Mouse (Mus musculus) heart, embryonic 15.5 days (tissue): Measurements from ENCODE around the gene Rad54l. TPM values are rescaled to one million over a fixed set of nuclear protein-coding genes. Genes with fewer than 3 reads are reported as not detected.

Source experiments
- ATAC-seq: fragments of 200-750 bp; cut with Nextera tagmentation; replicated peaks from 2 replicates; pipeline ENCODE4 v1.8.0; 2017; ENCODE audit warnings: low read depth, moderate TSS enrichment; ENCODE audit not compliant: insufficient number of reproducible peaks, insufficient read depth, low FRiP score
- H3K27ac ChIP-seq: fragments of 300-500 bp; sonication (generic); 2 replicates; pipeline ENCODE4 v1.5.1; 2015; ENCODE audit warnings: mild to moderate bottlenecking, inconsistent platforms
- H3K27me3 ChIP-seq: fragments of 300-500 bp; sonication (generic); 2 replicates; pipeline ENCODE4 v1.6.1; 2015; ENCODE audit warnings: inconsistent platforms
- H3K36me3 ChIP-seq: fragments of 300-500 bp; sonication (generic); 2 replicates; pipeline ENCODE4 v1.6.1; 2015; ENCODE audit warnings: mild to moderate bottlenecking, inconsistent platforms
- H3K4me1 ChIP-seq: fragments of 300-500 bp; sonication (generic); replicated peaks from 2 replicates; pipeline ENCODE4 v1.6.1; 2015; ENCODE audit warnings: inconsistent platforms
- H3K4me2 ChIP-seq: fragments of 300-500 bp; sonication (generic); 2 replicates; pipeline ENCODE4 v1.6.1; 2015; ENCODE audit warnings: inconsistent platforms, mild to moderate bottlenecking, moderate library complexity
- H3K4me3 ChIP-seq: fragments of 300-500 bp; sonication (generic); 2 replicates; pipeline ENCODE4 v1.5.1; 2015; ENCODE audit warnings: mild to moderate bottlenecking, inconsistent platforms
- H3K9ac ChIP-seq: fragments of 300-500 bp; sonication (generic); 2 replicates; pipeline ENCODE4 v1.6.1; 2015; ENCODE audit warnings: mild to moderate bottlenecking, inconsistent platforms
- H3K9me3 ChIP-seq: fragments of 300-500 bp; sonication (generic); replicated peaks from 2 replicates; pipeline ENCODE4 v1.6.1; 2016; ENCODE audit warnings: inconsistent platforms
- WGBS: fragments of 180-500 bp; shearing (Covaris S2); methylation state at CpG from one replicate; pipeline ENCODE4 v1.1.7; 2015; ENCODE audit warnings: mixed read lengths; 5-methylcytosine and 5-hydroxymethylcytosine counted together
- polyA plus RNA-seq: library from polyadenylated mRNA; unstranded; fragments of >200 nt; fragmentation: Nextera tagmentation; extraction: Ambion mirVana; gene quantifications from 2 replicates; pipeline ENCODE4 v1.2.1, GENCODE M21; 2015

Rad54l gene
- polyA plus RNA-seq: 15.5 and 17.9 TPM in 2 replicates

GRCm38 (mm10) chr4:116123602-116124519 is at the start of gene Rad54l, which contains the start of gene Pomgnt1:
Gene Rad54l, minus strand, starts transcription at chr4:116123690.
Gene Pomgnt1, plus strand, starts transcription at chr4:116123840.
- ATAC-seq: peak; percentile 99

DNA sequence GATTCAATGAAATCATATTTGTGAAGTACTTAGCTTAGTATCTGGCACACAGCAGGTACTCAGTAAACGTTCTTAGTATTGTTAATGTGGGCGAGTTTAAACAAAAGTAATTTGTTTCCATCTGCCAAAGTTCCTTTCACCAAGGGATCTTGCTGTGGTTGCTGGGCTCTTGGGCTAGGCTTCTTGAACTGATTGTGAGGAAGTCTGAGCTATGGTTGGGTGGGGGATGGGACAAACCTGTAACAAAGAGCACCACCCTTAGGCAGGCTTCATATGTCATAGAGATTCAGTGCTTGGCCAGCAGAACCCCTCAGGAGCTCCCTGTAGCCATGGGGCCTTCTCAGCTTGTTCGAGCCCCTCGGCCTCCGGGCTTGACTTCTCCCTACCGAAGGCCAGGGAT is 49.6 kb upstream of the Rad54l start, which contains the start of the genes 1700042G07Rik and Gm49337:
Gene 1700042G07Rik, plus strand, starts transcription at position 301 of the 400 bp plus-strand sequence.
Gene Gm49337, plus strand, starts transcription at position 313 of the 400 bp plus-strand sequence.
- H3K4me2 ChIP-seq: no peak within 1 kb of the TSS
- no peaks in the 10 kb centered on the region for H3K27me3 ChIP-seq
- WGBS: 89% methylated on average over 6 of the region's 6 CpGs
- H3K36me3 ChIP-seq: no peaks in the 10 kb centered on the region
- H3K4me3 ChIP-seq: no peak within 1 kb of the TSS
- H3K9ac ChIP-seq: no peak within 1 kb of the TSS
- H3K9me3 ChIP-seq: no peaks in the 10 kb centered on the region
- peak within 1 kb of the TSS; percentile 86 for H3K27ac ChIP-seq
- no peak for ATAC-seq
- H3K4me1 ChIP-seq: peaks cover 37% of the 10 kb centered on the region

More at GRCm38 (mm10) chr4:116123602-116124519, at the start of gene Rad54l, which contains the start of gene Pomgnt1:
- Histone ChIP-seq H3K27ac (peak within 1 kb of the TSS; percentile 83), H3K27me3 (no peaks in the 10 kb centered on the region), H3K9ac (peak within 1 kb of the TSS; percentile 64), H3K4me3 (peak within 1 kb of the TSS; percentile 68), H3K36me3 (no peaks in the 10 kb centered on the region), H3K4me1 (peaks cover 10% of the 10 kb centered on the region), H3K9me3 (no peaks in the 10 kb centered on the region), H3K4me2 (peak within 1 kb of the TSS; percentile 77)
- WGBS: 6% methylated on average over 24 of the region's 24 CpGs

GRCm38 (mm10) chr4:116169353-116169672 is 45.8 kb upstream of the Rad54l start:
- Histone ChIP-seq H3K36me3 (no peaks in the 10 kb centered on the region), H3K4me1 (peaks cover 8% of the 10 kb centered on the region), H3K9ac (no peak overlapping the region), H3K9me3 (no peaks in the 10 kb centered on the region), H3K27ac (no peak overlapping the region), H3K27me3 (no peaks in the 10 kb centered on the region), H3K4me3 (no peak overlapping the region), H3K4me2 (no peak overlapping the region)
- no peak for ATAC-seq
- WGBS: 72% methylated on average over 3 of the region's 3 CpGs

DNA sequence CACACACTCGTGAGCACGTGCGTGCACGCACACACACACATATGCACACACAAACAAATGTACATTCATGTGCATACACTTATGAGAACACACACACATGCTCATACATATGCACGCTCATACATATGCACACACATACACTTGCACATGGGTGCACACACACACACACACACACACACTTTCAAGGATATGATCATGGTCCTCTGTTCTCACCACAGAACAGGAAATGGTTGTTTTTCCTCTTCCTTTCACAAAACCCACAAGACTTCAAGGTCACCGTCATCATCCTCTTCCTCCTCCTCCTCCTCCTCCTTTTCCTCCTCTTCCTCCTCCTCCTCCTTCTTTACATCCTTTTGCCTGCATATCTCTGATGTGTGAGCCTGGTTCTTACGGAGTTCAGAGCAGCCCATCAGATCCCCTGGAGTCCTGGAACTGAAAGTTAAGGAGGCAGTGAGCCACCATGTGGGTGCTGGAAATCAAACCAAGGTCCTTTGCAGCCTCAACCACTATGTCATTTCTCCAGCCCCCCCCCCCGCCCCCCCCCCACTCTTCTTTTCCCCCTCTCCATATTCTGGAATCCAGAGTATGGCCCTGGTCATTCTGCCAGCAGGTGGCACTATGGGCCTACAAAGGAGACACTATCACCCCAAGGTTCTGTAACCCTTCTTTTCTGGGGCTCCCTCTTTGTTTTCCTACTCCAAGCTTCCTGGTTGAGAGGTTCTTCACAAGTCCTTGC is 45.3 kb upstream of the Rad54l start:
- WGBS: 77% methylated on average over 7 of the region's 8 CpGs
- H3K27me3 ChIP-seq: no peaks in the 10 kb centered on the region
- H3K9me3 ChIP-seq: no peaks in the 10 kb centered on the region
- peaks cover 3% of the 10 kb centered on the region; the same call in 1 of the 2 replicates for H3K4me1 ChIP-seq
- no peak overlapping the region for H3K27ac ChIP-seq
- H3K9ac ChIP-seq: no peak overlapping the region
- no peak; the same call in 1 of the 2 replicates for ATAC-seq
- H3K4me3 ChIP-seq: no peak overlapping the region
- no peaks in the 10 kb centered on the region for H3K36me3 ChIP-seq
- H3K4me2 ChIP-seq: no peak overlapping the region

DNA sequence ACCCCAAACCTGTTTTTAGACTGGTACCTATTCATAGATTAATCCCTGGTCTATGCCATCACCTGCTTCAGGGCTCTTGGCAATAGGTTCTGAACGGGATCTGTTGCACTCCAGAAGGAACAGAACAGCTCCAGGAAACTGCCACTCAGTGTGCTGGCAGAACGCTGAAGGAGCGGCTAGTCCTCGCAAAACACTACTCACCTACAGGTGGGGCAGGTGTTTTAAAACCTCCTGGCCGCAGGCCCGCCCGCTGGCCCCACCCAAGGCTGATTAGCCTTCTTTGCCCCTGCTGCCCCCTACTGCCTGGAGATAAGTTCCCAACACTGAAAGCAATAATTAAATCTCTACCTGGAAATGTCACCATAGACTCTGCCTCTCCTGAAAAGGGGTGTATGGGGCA is 43.9 kb upstream of the Rad54l start, which contains the start of gene Tspan1:
Gene Tspan1, minus strand, starts transcription at position 198 of the 400 bp plus-strand sequence.
- ATAC-seq: no peak
- Histone ChIP-seq H3K27me3 (no peaks in the 10 kb centered on the region), H3K4me1 (peaks cover 9% of the 10 kb centered on the region; the same call in 1 of the 2 replicates), H3K27ac (no peak within 1 kb of the TSS), H3K4me3 (no peak within 1 kb of the TSS), H3K4me2 (no peak within 1 kb of the TSS), H3K9me3 (no peaks in the 10 kb centered on the region), H3K9ac (no peak within 1 kb of the TSS), H3K36me3 (no peaks in the 10 kb centered on the region)
- 32% methylated on average over 7 of the region's 7 CpGs for WGBS

DNA sequence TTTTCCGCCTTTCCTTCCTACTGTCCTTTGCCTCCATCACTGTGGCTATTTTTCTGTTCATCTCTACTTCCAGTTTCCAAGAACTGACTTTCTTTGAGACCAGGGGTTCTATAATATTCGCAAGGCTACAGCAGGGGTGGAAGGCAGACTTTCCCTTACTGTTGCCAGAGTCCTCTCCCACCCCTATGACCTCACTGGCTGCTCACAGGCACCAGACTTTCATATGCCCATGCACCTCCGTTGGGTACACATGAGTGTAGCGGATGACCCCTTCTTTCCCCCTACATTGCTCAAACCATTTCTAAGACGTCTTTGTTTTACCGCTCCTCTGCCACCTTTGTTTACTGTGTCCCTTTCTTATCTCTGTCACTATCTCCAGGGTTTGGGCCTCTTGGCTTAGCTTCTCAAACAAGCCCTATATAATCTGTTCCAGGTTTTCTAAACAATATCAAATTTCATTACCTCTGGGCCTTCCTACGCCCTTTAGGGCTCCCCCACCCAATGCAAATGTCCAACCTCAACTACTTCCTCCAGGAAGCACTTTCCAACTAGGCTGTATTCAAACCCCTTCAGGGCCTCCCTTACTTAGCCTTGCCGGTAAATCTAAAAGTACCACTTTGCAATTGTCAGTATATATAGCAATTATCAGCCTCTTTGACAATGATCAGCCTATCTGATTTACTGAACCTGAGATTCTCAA is 42.4 kb upstream of the Rad54l start:
- Histone ChIP-seq H3K36me3 (no peaks in the 10 kb centered on the region), H3K4me3 (no peak overlapping the region), H3K4me2 (no peak overlapping the region), H3K27me3 (no peaks in the 10 kb centered on the region), H3K27ac (no peak overlapping the region), H3K9ac (no peak overlapping the region), H3K9me3 (no peaks in the 10 kb centered on the region), H3K4me1 (peaks cover 21% of the 10 kb centered on the region)
- WGBS: 65% methylated on average over 8 of the region's 8 CpGs
- ATAC-seq: no peak

- Histone ChIP-seq H3K9me3 (no peaks in the 10 kb centered on the region), H3K4me1 (peaks cover 30% of the 10 kb centered on the region), H3K9ac (no peak overlapping the region), H3K27ac (no peak overlapping the region), H3K4me2 (no peak overlapping the region), H3K27me3 (no peaks in the 10 kb centered on the region), H3K4me3 (no peak overlapping the region), H3K36me3 (no peaks in the 10 kb centered on the region)
- WGBS: 73% methylated on average over 2 of the region's 2 CpGs
- ATAC-seq: no peak
These were observed 41.5 kb upstream of the Rad54l start for GRCm38 (mm10) chr4:116164759-116165554.

GRCm38 (mm10) chr4:116162142-116162541 is 38.7 kb upstream of the Rad54l start:
- no peak overlapping the region for H3K9ac ChIP-seq
- no peak for ATAC-seq
- H3K27me3 ChIP-seq: no peaks in the 10 kb centered on the region
- H3K27ac ChIP-seq: peak overlapping the region; percentile 15; the same call in 1 of the 2 replicates
- H3K4me1 ChIP-seq: peaks cover 28% of the 10 kb centered on the region
- H3K4me3 ChIP-seq: no peak overlapping the region
- no peak overlapping the region for H3K4me2 ChIP-seq
- no peaks in the 10 kb centered on the region for H3K9me3 ChIP-seq
- peaks cover 25% of the 10 kb centered on the region for H3K36me3 ChIP-seq
- 55% methylated on average over 4 of the region's 4 CpGs for WGBS

DNA sequence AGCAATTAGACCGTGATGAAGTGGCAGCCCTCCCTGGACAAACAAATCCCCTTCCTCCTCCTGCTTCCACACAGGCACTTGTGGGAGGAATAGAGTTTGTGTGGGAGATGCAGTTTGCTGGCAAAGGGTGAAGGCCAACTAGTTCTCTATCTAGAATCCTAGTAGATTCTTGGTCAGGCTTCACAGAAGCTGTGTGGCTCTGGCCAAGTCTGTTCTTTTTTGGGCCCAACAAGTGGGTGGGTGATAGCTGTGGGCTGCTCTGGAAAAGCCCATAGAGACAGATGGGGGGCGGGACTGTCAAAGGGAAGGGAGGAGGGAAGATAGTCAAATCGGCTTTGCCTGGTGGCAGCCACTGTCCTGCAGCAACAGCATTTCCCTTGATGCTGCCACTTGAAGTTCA is 37.3 kb upstream of the Rad54l start:
- ATAC-seq: peak; percentile 48; the same call in 1 of the 2 replicates
- Histone ChIP-seq H3K4me3 (no peak overlapping the region), H3K36me3 (peaks cover 39% of the 10 kb centered on the region), H3K4me1 (peaks cover 28% of the 10 kb centered on the region), H3K9me3 (no peaks in the 10 kb centered on the region), H3K27ac (peak overlapping the region; percentile 35), H3K9ac (no peak overlapping the region), H3K27me3 (no peaks in the 10 kb centered on the region), H3K4me2 (no peak overlapping the region)
- 31% methylated on average over 3 of the region's 3 CpGs for WGBS

DNA sequence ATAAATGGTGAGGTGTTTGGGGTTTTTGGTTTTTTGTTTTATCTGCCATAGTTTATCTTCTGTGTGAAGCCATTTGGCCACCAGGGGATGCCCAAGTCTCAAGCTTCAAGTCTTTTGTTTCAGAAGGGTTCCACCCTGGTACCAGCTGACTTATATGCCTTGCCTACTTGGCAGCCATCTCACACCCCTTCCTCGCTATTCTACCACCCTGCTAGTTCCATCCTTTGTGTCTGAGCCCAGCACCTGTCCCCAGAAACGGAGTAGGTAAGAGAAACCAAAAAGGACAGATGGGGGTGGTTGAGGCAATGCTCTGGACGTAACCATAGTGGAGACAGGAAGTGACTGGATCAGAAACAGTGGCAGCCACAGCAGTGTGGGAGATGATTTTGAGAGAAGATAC is 36.4 kb upstream of the Rad54l start:
- Histone ChIP-seq H3K27ac (peak overlapping the region; percentile 35; the same call in 1 of the 2 replicates), H3K4me3 (no peak overlapping the region), H3K4me1 (peaks cover 28% of the 10 kb centered on the region), H3K36me3 (peaks cover 48% of the 10 kb centered on the region), H3K27me3 (no peaks in the 10 kb centered on the region), H3K4me2 (no peak overlapping the region), H3K9ac (no peak overlapping the region), H3K9me3 (no peaks in the 10 kb centered on the region)
- no peak for ATAC-seq
- 66% methylated on average over 3 of the region's 3 CpGs for WGBS
